Mouse (Mus musculus) lung, postnatal 0 days (tissue): ENCODE measurements at regions not wholly inside any gene's neighbourhood (a gene's known extent, or its start where the extent isn't known, plus 50 kb on each side); places are given as distances from the start of the nearest gene placed in this dataset.

ENCODE experiments used
- ATAC-seq: fragments of 200-750 bp; cut with Nextera tagmentation; 2 replicates; pipeline ENCODE4 v1.8.0; 2017; ENCODE audit warnings: moderate library complexity
- DNase-seq: peaks from one replicate; pipeline ENCODE4 v3.0.0-alpha.2; 2016; ENCODE audit warnings: low spot score
- H3K27ac ChIP-seq: fragments of 300-500 bp; sonication (generic); 2 replicates; pipeline ENCODE4 v1.5.1; 2014; ENCODE audit warnings: antibody characterized with exemption, mild to moderate bottlenecking, low read length, mixed read lengths
- H3K27me3 ChIP-seq: fragments of 300-500 bp; sonication (generic); replicated peaks from 2 replicates; pipeline ENCODE4 v1.6.1; 2014; ENCODE audit warnings: low read length, mixed read lengths; ENCODE audit not compliant: insufficient read depth
- H3K36me3 ChIP-seq: fragments of 300-500 bp; sonication (generic); 2 replicates; pipeline ENCODE4 v1.6.1; 2014; ENCODE audit warnings: low read length, mixed read lengths; ENCODE audit not compliant: insufficient read depth
- H3K4me1 ChIP-seq: fragments of 300-500 bp; sonication (generic); 2 replicates; pipeline ENCODE4 v1.6.1; 2014; ENCODE audit warnings: antibody characterized with exemption, low read depth, low read length, mixed read lengths; ENCODE audit not compliant: insufficient read depth
- H3K4me2 ChIP-seq: fragments of 300-500 bp; sonication (generic); replicated peaks from 2 replicates; pipeline ENCODE4 v1.6.1; 2014; ENCODE audit warnings: low read depth, mild to moderate bottlenecking, low read length, moderate library complexity, mixed read lengths
- H3K4me3 ChIP-seq: fragments of 300-500 bp; sonication (generic); 2 replicates; pipeline ENCODE4 v1.5.1; 2014; ENCODE audit warnings: low read depth, low read length
- H3K9ac ChIP-seq: fragments of 300-500 bp; sonication (generic); replicated peaks from 2 replicates; pipeline ENCODE4 v1.6.1; 2014; ENCODE audit warnings: low read depth, mild to moderate bottlenecking
- H3K9me3 ChIP-seq: fragments of 300-500 bp; sonication (generic); 2 replicates; pipeline ENCODE4 v1.6.1; 2016; ENCODE audit warnings: low read length, mixed read lengths
- CTCF ChIP-seq: IDR thresholded peaks from 2 replicates; pipeline ENCODE4 v1.5.1; 2016; ENCODE audit warnings: antibody characterized with exemption, mild to moderate bottlenecking
- EP300 ChIP-seq: IDR thresholded peaks from 2 replicates; pipeline ENCODE4 v1.6.1; 2016; ENCODE audit warnings: antibody characterized with exemption, mild to moderate bottlenecking, control low read depth
- WGBS: fragments of 180-500 bp; shearing (Covaris S2); extraction: QIAGEN DNeasy Blood & Tissue Kit; methylation state at CpG from one replicate; pipeline ENCODE4 v1.1.7; 2014; 5-methylcytosine and 5-hydroxymethylcytosine counted together

GRCm38 (mm10) chr7:117269263-117269897 lies 111.4 kb upstream of the Xylt1 start:
- no peaks in the 10 kb centered on the region for H3K27me3 ChIP-seq
- no peaks in the 10 kb centered on the region for H3K36me3 ChIP-seq
- WGBS = 68% methylated on average over 10 of the region's 10 CpGs
- no peaks in the 10 kb centered on the region for H3K9me3 ChIP-seq
- H3K4me1 ChIP-seq = no peaks in the 10 kb centered on the region
- H3K27ac ChIP-seq = no peak overlapping the region
- no peak for ATAC-seq
- H3K4me2 ChIP-seq = no peak overlapping the region
- H3K9ac ChIP-seq = no peak overlapping the region
- DNase-seq = no peak
- no peak overlapping the region for H3K4me3 ChIP-seq
- no peak for TF ChIP-seq CTCF
- no peak for TF ChIP-seq EP300

DNA sequence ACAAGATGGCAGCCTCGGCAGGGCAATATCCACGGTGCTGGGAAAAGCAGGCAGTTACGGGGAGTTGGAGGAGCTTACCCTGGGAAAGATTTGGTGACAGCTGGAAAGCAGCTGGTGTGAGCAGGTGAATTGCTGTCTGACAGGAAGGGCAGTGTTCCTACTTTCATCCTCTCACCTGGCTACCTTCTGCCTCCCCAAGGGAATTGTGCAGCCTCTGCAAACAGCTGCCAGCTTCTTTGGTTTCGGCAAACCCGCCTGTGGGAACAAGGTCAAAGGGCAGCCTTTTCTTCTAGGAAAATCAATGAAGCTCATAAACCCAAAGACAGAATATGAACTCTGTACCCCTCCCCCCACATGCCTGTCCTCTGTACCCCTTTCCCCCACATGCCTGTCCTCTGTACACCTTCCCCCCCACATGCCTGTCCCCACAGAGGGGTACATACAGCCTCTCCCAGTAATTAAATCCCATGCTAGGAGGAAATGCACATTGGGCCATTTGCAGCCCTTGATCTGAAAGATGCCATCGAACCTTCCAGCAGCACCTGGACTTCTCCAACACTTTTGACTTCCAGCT lies 102.3 kb upstream of the Xylt1 start:
- H3K4me3 ChIP-seq = no peak overlapping the region
- H3K9me3 ChIP-seq = no peaks in the 10 kb centered on the region
- TF ChIP-seq EP300 (no peak), CTCF (no peak)
- H3K4me2 ChIP-seq = no peak overlapping the region
- H3K9ac ChIP-seq = no peak overlapping the region
- 53% methylated on average over 6 of the region's 6 CpGs for WGBS
- no peak for DNase-seq
- no peak for ATAC-seq
- H3K27me3 ChIP-seq = no peaks in the 10 kb centered on the region
- no peaks in the 10 kb centered on the region for H3K36me3 ChIP-seq
- H3K4me1 ChIP-seq = no peaks in the 10 kb centered on the region
- H3K27ac ChIP-seq = no peak overlapping the region

DNA sequence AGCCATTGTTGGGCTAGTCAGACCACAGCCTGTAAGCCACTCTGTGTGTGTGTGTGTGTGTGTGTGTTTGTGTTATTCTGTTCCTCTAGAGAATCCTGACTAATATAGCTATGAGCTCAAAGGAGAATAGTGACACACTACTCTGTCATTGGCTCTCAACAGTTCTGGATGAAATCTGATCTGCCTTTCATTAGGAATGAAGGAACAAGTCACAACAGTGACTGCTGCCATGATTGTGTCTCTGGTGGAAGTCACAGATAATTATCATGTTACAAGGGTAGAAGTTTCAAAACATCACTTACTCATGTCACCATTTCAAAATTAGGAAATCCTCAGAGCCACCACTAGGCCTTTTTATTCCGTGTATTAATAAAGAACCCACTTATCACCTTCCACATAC lies 98.6 kb upstream of the Xylt1 start:
- Histone ChIP-seq H3K27ac (no peak overlapping the region), H3K4me3 (no peak overlapping the region), H3K36me3 (no peaks in the 10 kb centered on the region), H3K9me3 (no peaks in the 10 kb centered on the region), H3K9ac (no peak overlapping the region), H3K4me1 (0 out of 2 replicates have a peak, but pooled peaks cover 4% of the 10 kb centered on the region), H3K4me2 (no peak overlapping the region), H3K27me3 (no peaks in the 10 kb centered on the region)
- ATAC-seq = peak; percentile 50; the same call in 1 of the 2 replicates
- 53% methylated on average over 1 of the region's 1 CpGs for WGBS
- peak; percentile 67 for DNase-seq
- TF ChIP-seq CTCF (no peak), EP300 (no peak)

GRCm38 (mm10) chr7:117285206-117285605 lies 95.6 kb upstream of the Xylt1 start:
- Histone ChIP-seq H3K27ac (no peak overlapping the region), H3K4me3 (no peak overlapping the region), H3K4me2 (no peak overlapping the region), H3K36me3 (no peaks in the 10 kb centered on the region), H3K9ac (no peak overlapping the region), H3K27me3 (no peaks in the 10 kb centered on the region), H3K4me1 (0 out of 2 replicates have a peak, but pooled peaks cover 4% of the 10 kb centered on the region), H3K9me3 (no peaks in the 10 kb centered on the region)
- DNase-seq (no peak), ATAC-seq (no peak)
- WGBS = 70% methylated on average over 3 of the region's 3 CpGs
- TF ChIP-seq CTCF (no peak), EP300 (no peak)

DNA sequence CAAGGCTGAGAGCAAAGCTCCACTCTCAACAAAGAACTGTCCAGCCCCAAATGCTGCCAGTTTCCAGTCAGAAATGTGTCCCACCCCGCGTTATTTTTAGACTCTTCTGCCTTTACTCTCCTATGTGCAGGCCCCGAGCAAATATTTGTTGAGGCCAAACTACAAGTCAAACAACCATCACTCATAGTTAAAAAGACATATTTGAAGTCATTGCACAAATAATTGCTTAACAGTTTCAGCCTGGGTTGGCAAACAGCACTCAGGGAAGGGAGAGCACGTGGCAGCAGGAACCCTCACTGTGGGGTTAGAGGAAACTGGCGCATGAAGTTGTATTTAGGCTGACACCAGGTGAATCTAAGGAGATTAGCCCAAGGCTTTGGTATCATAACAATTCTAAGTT lies 94.8 kb upstream of the Xylt1 start:
- peak; percentile 67 for ATAC-seq
- no peaks in the 10 kb centered on the region for H3K9me3 ChIP-seq
- no peak overlapping the region for H3K4me3 ChIP-seq
- no peak overlapping the region for H3K4me2 ChIP-seq
- DNase-seq = peak; percentile 69
- H3K27ac ChIP-seq = no peak overlapping the region
- H3K27me3 ChIP-seq = no peaks in the 10 kb centered on the region
- H3K36me3 ChIP-seq = no peaks in the 10 kb centered on the region
- 38% methylated on average over 5 of the region's 5 CpGs for WGBS
- TF ChIP-seq CTCF (no peak), EP300 (no peak)
- H3K4me1 ChIP-seq = 0 out of 2 replicates have a peak, but pooled peaks cover 4% of the 10 kb centered on the region
- no peak overlapping the region for H3K9ac ChIP-seq

DNA sequence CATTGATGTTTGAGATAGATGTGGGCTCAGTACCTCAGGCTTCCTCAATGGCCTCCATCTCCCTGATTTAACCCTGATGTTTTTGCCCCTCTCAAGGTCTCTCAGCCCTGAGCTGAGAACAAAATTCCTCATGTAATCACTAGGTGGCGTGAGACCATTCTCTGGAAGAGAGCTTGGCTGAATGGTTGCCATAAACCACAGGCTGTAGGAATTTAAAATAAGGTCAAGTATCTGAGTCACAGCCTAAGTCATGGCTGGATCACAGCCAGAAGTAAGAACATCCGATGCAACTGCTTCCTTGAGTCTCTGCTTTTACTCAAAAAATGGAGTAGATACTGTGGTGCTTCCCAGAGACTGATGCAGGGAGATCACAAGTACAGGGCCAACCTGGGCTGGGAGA lies 77.1 kb upstream of the Xylt1 start:
- TF ChIP-seq EP300 = no peak
- TF ChIP-seq CTCF = peak; percentile 66
- no peaks in the 10 kb centered on the region for H3K4me1 ChIP-seq
- no peaks in the 10 kb centered on the region for H3K36me3 ChIP-seq
- no peak overlapping the region for H3K4me2 ChIP-seq
- ATAC-seq = no peak
- no peak overlapping the region for H3K9ac ChIP-seq
- no peak overlapping the region for H3K27ac ChIP-seq
- no peaks in the 10 kb centered on the region for H3K9me3 ChIP-seq
- H3K4me3 ChIP-seq = no peak overlapping the region
- 14% methylated on average over 2 of the region's 2 CpGs for WGBS
- H3K27me3 ChIP-seq = no peaks in the 10 kb centered on the region
- peak; percentile 75 for DNase-seq
